ENCODE assay signal across 8 mouse cellular contexts in the genomic region with DNA sequence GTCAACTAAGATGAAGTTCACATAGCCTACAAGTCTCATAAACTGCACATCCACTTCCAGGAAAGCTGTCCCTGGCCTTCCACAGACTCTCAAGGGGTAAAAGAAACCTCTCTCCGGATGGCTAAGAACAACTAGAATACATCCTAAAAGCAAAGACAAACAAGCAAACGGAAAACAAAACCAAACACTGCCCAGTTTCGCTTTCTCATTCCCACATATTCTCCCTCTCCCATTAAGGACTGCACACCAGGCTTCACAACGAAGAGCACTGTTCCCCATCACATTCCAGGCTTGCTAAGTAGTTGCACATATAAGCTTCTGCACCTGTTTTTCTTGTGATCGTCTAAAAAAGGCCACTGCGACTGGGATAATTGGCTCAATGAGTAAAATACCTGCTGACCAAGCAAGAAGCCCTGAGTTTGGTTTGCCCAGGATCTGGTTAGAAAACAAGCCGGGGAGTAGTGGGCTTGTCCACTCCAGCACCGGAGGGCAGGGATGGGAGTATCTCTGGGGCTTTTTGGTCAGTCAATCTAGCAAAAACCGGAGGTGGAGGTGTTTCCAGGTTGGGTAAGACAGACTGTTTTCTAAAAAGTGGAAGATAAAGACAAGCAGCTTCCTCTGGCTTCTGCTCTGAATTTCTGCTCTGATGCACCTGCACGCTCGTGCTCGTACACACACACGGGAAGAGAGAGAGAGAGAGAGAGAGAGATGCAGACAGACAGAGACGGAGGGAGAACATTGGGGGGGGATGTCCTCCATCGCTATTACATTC. TPM values are rescaled to one million over a fixed set of nuclear protein-coding genes. Genes with fewer than 3 reads are reported as not detected.
DNase-seq lines count a peak whose midpoint lies in the region; ATAC-seq and TF ChIP-seq lines count a peak whose summit lies in the region.

No protein-coding gene starts in this region.

- peak overlapping the region; percentile 69 for H3K9ac ChIP-seq in kidney, postnatal 0 days (ENCODE audit: low read depth, low read length)
- peak overlapping the region; percentile 72 for H3K9ac ChIP-seq in hindbrain, embryonic 15.5 days
- H3K9ac ChIP-seq in midbrain, embryonic 13.5 days (replicated peaks), result peak overlapping the region; percentile 89

- H3K4me1 ChIP-seq in kidney, postnatal 0 days (replicated peaks; ENCODE audit: insufficient read depth, low read length), result peaks cover 4% of the 10 kb centered on the region; the same call in 1 of the 2 replicates
- H3K4me1 ChIP-seq in brown adipose tissue, adult 24 weeks (ENCODE audit: control insufficient read depth, insufficient read depth, insufficient read length, low read length), result peaks cover 9% of the 10 kb centered on the region
- H3K4me1 ChIP-seq in hindbrain, embryonic 15.5 days (replicated peaks), result peaks cover 25% of the 10 kb centered on the region
- peaks cover 22% of the 10 kb centered on the region for H3K4me1 ChIP-seq in midbrain, embryonic 13.5 days (replicated peaks)

- no peaks in the 10 kb centered on the region for H3K36me3 ChIP-seq in kidney, postnatal 0 days (ENCODE audit: insufficient read depth, low read length)
- H3K36me3 ChIP-seq in hindbrain, embryonic 15.5 days, result peaks cover 17% of the 10 kb centered on the region; the same call in 1 of the 2 replicates
- peaks cover 21% of the 10 kb centered on the region for H3K36me3 ChIP-seq in midbrain, embryonic 13.5 days

- no peak for DNase-seq in kidney, postnatal 0 days (ENCODE audit: low spot score)
- DNase-seq in kidney, adult 9 months, result no peak
- DNase-seq in gastrocnemius, postnatal 25 days, result no peak
- DNase-seq in lung, postnatal 36 days, result no peak

- no peaks in the 10 kb centered on the region for H3K27me3 ChIP-seq in kidney, postnatal 0 days (ENCODE audit: insufficient read depth, low read length)
- no peaks in the 10 kb centered on the region for H3K27me3 ChIP-seq in hindbrain, embryonic 15.5 days
- H3K27me3 ChIP-seq in midbrain, embryonic 13.5 days, result no peaks in the 10 kb centered on the region

- TF ChIP-seq CTCF in kidney, postnatal 0 days (IDR thresholded peaks at IDR 0.05; ENCODE audit: low read depth), result no peak

- WGBS in kidney, postnatal 0 days, result 23% methylated on average over 15 of the region's 15 CpGs
- WGBS in hindbrain, embryonic 15.5 days, result 25% methylated on average over 15 of the region's 15 CpGs
- 29% methylated on average over 15 of the region's 15 CpGs for WGBS in midbrain, embryonic 13.5 days

- peak overlapping the region; percentile 91 for H3K4me3 ChIP-seq in kidney, postnatal 0 days (replicated peaks; ENCODE audit: low read depth, low read length)
- peak overlapping the region; percentile 92 for H3K4me3 ChIP-seq in brown adipose tissue, adult 24 weeks (ENCODE audit: insufficient read depth, low read depth, low read length)
- peak overlapping the region; percentile 65 for H3K4me3 ChIP-seq in hindbrain, embryonic 15.5 days
- H3K4me3 ChIP-seq in midbrain, embryonic 13.5 days (replicated peaks), result peak overlapping the region; percentile 68

- H3K27ac ChIP-seq in kidney, postnatal 0 days, result peak overlapping the region; percentile 5; the same call in 1 of the 2 replicates
- H3K27ac ChIP-seq in brown adipose tissue, adult 24 weeks (replicated peaks; ENCODE audit: low read depth, low read length), result peak overlapping the region; percentile 73; the same call in 1 of the 2 replicates
- H3K27ac ChIP-seq in hindbrain, embryonic 15.5 days (replicated peaks), result no peak overlapping the region
- H3K27ac ChIP-seq in midbrain, embryonic 13.5 days, result no peak overlapping the region

- no peaks in the 10 kb centered on the region for H3K9me3 ChIP-seq in kidney, postnatal 0 days (replicated peaks; ENCODE audit: low read length)
- H3K9me3 ChIP-seq in hindbrain, embryonic 15.5 days, result no peaks in the 10 kb centered on the region
- H3K9me3 ChIP-seq in midbrain, embryonic 13.5 days, result no peaks in the 10 kb centered on the region

- no peak for ATAC-seq in kidney, postnatal 0 days (replicated peaks; ENCODE audit: low FRiP score, low read depth)
- ATAC-seq in hindbrain, embryonic 15.5 days (ENCODE audit: low FRiP score, low read depth), result no peak
- ATAC-seq in midbrain, embryonic 13.5 days, result no peak; the same call in 1 of the 2 replicates
- no peak for ATAC-seq in monocyte, adult 5-6 weeks (replicated peaks; ENCODE audit: insufficient number of reproducible peaks, low FRiP score, low TSS enrichment, poor library complexity, severe bottlenecking)

- H3K4me2 ChIP-seq in kidney, postnatal 0 days (ENCODE audit: low read length), result peak overlapping the region; percentile 90
- H3K4me2 ChIP-seq in hindbrain, embryonic 15.5 days, result peak overlapping the region; percentile 70
- H3K4me2 ChIP-seq in midbrain, embryonic 13.5 days (replicated peaks), result peak overlapping the region; percentile 99

RNA-seq across cellular contexts. Expression of a gene that starts 0.9 kb away (rescaled TPM):
- 137 and 143 TPM in 2 replicates for polyA plus RNA-seq in kidney, postnatal 0 days (2015; fragmentation: Nextera tagmentation; extraction: Ambion mirVana)
- 143 and 155 TPM in 2 replicates for polyA plus RNA-seq in brown adipose tissue, adult 24 weeks (2012; ENCODE audit: insufficient read depth, insufficient read length, missing spikeins)
- 80.9 and 85.9 TPM in 2 replicates for polyA plus RNA-seq in hindbrain, embryonic 15.5 days (2015; fragmentation: Nextera tagmentation; extraction: Ambion mirVana)
- polyA plus RNA-seq in midbrain, embryonic 13.5 days (2015; fragmentation: Nextera tagmentation; extraction: Ambion mirVana), result 128 and 130 TPM in 2 replicates
- total RNA-seq in monocyte, adult 5-6 weeks (2017), result 101 to 149 TPM (median 133 TPM) in 3 replicates
- 10 to 100 TPM; 26.7 to 27.0 TPM for total RNA-seq in gastrocnemius, postnatal 25 days (2021)

RNA-seq across cellular contexts. Expression of a gene that starts 0.9 kb away (rescaled TPM):
- polyA plus RNA-seq in kidney, postnatal 0 days (2015; fragmentation: Nextera tagmentation; extraction: Ambion mirVana), result 8.8 and 9.8 TPM in 2 replicates
- 12.1 and 19.3 TPM in 2 replicates for polyA plus RNA-seq in brown adipose tissue, adult 24 weeks (2012; ENCODE audit: insufficient read depth, insufficient read length, missing spikeins)
- polyA plus RNA-seq in hindbrain, embryonic 15.5 days (2015; fragmentation: Nextera tagmentation; extraction: Ambion mirVana), result 30.8 and 31.1 TPM in 2 replicates
- 27.8 and 32.9 TPM in 2 replicates for polyA plus RNA-seq in midbrain, embryonic 13.5 days (2015; fragmentation: Nextera tagmentation; extraction: Ambion mirVana)
- 42.8 to 69.6 TPM (median 53.8 TPM) in 3 replicates for total RNA-seq in monocyte, adult 5-6 weeks (2017)
- 10 to 100 TPM; 16.6 to 18.9 TPM for total RNA-seq in gastrocnemius, postnatal 25 days (2021)

RNA-seq across cellular contexts. Expression of a gene that starts 26.3 kb away (rescaled TPM):
- polyA plus RNA-seq in kidney, postnatal 0 days (2015; fragmentation: Nextera tagmentation; extraction: Ambion mirVana), result 19.5 and 19.7 TPM in 2 replicates
- polyA plus RNA-seq in brown adipose tissue, adult 24 weeks (2012; ENCODE audit: insufficient read depth, insufficient read length, missing spikeins), result 13.4 and 13.5 TPM in 2 replicates
- 29.2 and 32.2 TPM in 2 replicates for polyA plus RNA-seq in hindbrain, embryonic 15.5 days (2015; fragmentation: Nextera tagmentation; extraction: Ambion mirVana)
- 40.2 and 41.7 TPM in 2 replicates for polyA plus RNA-seq in midbrain, embryonic 13.5 days (2015; fragmentation: Nextera tagmentation; extraction: Ambion mirVana)
- 22.6 to 86.9 TPM (median 34.8 TPM) in 3 replicates for total RNA-seq in monocyte, adult 5-6 weeks (2017)
- 10 to 100 TPM; 15.8 to 16.5 TPM for total RNA-seq in gastrocnemius, postnatal 25 days (2021)

Comparison
In these comparisons a context has a peak if more than half of its experiments do, and no peak if none do; other contexts are left out.
1. H3K27ac ChIP-seq: peak in kidney, postnatal 0 days (single experiment) and brown adipose tissue, adult 24 weeks (single experiment); none in hindbrain, embryonic 15.5 days (single experiment) and midbrain, embryonic 13.5 days (single experiment).
2. Peak in every context shown above with its lines, with median percentiles within 50 percentile points of each other: H3K4me2 ChIP-seq, H3K4me3 ChIP-seq and H3K9ac ChIP-seq.